Mouse (Mus musculus) adrenal gland (tissue): ENCODE results near the gene Dse.

Source experiments
- intact Hi-C: fragments of 180-260 bp; cut with DNase I; formaldehyde crosslinking; loops from one replicate; pipeline ENCODE4 v1.15.1; 2025

The Dse gene

GRCm38 (mm10) chr10:34205825-34206224 lies 1.7 kb downstream of the Dse start:
- intact Hi-C loops = loop anchor here (5.0 kb wide), 1 partner anchor 76 kb away; the partner anchor contains the start of gene Tspyl1

DNA sequence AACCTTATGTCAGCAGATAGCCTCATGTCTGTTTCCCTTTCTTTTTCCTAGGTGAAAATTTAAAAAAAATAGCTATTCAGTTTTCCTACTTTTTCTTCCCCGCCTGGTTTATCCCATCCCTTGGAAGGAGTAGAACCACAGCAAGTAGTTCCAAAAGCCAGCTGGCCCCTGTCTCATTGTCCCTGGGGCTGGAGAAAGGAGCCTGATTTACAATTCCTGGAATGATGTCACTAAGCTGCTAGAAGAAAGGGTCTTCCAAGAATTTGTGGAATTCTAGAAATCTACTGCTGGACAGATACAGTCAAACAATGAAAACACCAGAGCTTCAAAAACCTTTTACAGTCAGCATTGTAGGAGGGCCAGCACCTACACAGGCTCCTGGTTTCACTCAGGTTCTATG lies 6.8 kb downstream of the Dse start:
- intact Hi-C loops = no loop called here

DNA sequence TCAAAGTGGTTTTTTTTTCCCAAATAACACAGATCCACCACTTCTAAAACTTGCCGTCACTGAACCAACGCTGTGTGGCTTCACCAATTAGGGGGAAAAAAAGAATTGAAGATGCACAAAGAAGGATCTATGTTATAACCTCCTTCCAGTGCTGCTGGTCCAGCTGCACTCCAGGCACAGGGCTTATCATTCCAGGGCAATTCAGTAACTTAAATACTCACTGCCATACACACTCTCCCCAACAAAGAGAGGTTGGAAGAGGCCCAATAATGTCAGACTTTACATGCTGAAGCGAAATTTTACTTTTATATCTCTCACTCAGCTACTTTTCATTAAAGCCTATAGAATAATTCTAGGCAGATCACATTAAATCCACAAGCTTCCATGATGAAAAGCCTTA lies 8.9 kb downstream of the Dse start:
- intact Hi-C loops = no loop called here

GRCm38 (mm10) chr10:34198061-34198460 lies 9.5 kb downstream of the Dse start:
- intact Hi-C loops = no loop called here

- intact Hi-C loops = no loop called here
Observed at GRCm38 (mm10) chr10:34197269-34197668, 10.2 kb downstream of the Dse start.

DNA sequence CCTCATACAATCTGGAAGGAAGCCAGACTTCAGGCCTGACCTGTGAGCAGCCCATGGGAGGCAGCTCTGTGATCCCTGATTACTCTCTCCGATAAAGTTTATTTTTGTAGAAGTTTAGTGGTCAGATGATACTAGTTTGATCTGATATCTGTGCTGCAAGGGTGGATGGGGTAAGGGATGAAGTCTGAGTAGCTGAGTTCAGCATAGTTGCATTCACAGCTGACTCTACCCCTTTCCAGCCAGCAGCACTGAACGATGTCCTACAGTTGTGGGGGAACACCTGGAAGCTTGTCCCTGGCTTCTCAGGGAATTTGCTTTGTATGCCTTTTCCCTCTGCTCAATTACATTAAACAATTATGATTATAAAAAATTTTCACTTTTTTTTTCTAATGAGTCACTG lies 12.6 kb downstream of the Dse start:
- intact Hi-C loops = no loop called here

DNA sequence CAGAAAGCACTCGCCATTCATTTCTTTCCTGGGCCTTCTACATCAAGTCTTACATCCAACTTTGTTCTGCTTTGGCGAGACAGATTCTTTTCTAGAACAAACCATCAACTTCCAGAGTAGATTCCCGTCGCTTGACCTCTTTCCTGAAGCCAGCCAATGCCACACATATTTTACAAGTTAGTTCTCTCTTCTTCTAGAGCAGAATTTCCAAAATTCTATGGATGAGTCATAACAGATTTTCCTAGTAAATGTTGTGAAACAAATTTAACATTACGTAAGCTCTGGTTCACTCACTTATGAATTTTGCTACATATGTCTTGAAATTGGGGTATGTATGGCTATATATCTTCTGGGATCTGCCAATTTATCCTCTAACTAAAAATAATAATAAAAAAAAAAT lies 13.0 kb downstream of the Dse start:
- intact Hi-C loops = no loop called here

- intact Hi-C loops = no loop called here
Observed at GRCm38 (mm10) chr10:34186571-34187260, 20.8 kb downstream of the Dse start.

DNA sequence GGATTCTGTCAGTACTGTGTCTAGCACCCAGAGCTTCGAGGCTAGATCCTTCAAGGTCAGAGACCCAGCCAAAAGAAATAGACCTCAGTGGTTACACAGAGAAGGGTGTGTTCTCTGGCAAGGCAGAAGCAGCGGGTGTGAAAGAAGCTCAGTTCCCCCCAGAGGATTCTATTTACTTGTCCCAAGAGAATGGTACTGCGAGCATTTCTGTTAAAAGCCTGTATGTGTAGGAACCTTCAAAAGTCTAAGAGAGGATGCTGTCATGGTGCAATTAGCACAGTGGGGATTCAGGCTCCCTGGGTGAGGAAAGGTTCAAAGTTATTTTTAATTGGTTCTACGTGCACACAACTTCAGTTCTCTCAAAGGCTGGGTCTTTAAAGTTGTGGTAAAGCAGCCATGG lies 22.0 kb downstream of the Dse start:
- intact Hi-C loops = no loop called here

- intact Hi-C loops = no loop called here
Observed at GRCm38 (mm10) chr10:34184956-34185355, 22.6 kb downstream of the Dse start.

DNA sequence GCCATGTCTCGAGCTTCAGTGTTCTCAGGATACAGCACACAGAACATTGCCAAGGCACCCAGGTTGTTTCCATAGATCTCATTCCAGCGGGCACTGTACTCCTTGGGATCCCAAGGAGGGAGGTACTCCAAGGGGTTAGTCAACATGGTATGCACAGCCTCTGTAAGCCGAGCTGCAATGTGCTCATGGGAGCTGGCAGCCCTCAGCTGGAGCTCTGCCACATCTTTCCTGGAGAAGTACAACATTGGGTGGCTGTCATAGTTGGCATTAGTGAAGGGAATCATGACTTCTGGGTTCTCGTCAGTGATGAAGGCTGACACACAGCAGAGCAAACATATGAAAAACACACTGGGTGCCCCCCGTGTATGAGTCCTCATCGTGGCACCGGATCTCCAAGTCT lies 23.8 kb downstream of the Dse start:
- intact Hi-C loops = no loop called here

DNA sequence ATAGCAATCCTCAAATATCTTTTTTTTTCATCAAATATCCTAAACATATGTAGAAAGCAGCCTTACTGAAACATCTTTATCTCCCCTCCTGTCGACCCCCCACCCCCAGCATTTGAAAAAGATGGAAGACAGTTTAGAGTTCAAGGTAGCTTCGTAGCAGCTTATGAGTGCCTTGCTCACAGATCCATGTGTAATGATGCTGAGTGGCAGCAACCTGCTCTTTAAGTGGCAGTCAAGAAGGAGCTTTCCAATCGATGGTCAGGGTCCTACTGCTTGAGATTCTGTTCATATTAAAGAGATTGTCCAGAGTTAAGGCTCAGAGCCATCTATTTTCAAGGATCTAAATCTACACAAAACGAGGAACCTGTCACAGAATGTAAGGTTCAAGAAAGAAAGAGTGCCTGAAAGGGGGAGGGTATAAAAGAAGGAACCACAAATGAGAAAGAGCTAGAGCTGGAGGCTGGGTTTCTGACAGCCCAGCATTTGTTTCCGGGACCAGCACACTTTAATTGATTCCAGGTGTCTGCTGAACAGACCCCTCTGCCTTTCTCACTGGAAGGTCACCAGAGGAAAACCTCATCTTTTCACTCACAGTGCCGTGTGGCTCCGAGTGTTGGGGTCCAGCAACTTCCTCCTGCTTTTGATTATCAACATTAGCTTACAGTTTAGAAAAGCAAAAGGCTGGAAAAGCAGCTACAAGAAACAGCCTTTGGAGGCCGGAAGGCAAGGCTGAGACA lies 31.5 kb downstream of the Dse start:
- intact Hi-C loops = no loop called here

DNA sequence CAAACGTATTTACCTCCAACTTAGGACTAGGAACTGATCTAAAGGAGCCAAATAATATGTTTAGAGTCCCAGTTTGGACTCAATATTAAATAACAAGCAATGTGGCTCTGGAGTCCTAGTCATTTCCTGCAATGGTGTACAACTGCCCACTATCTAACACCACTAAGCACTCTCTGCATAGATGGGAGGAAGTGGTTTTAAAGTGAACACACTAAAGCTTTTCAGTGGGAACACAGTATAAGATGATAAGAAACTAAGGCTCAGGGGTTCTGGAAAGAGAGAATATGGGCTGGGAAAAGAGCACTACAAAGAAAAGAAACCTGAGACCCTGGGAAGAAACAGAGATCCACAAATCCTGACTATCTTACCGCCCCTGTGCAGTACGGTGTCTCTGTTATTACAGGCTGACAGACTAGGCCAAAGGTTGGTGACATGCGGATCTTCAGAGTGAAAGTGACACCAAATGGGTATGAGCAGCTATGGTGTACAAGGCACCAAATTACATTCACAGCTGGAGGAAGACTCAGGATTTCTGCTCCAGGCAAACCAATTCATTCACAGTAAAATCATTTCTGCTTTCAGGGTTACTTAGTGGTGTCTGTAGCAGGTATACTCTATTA lies 34.7 kb downstream of the Dse start:
- intact Hi-C loops = no loop called here

- intact Hi-C loops = no loop called here
Observed at GRCm38 (mm10) chr10:34171660-34172059, 35.9 kb downstream of the Dse start.

DNA sequence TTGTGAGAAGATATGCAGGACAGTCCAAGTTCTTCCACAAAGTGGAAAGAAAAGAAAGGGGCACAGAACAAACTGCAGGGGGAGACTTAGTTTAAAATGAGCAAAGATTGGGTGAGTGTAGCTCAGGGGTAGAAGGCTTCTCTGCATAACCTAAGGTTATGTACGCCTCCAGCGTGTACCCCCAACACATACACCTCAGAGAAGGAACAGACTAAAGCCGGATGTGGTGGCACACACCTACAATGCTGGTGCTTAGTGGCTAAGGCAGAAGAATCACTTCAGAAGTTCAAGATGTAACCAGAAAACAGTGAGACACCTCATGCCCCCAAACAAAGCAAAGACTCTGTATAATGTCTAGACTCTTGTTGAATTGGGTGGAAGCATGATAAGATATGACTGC lies 36.3 kb downstream of the Dse start:
- intact Hi-C loops = no loop called here

DNA sequence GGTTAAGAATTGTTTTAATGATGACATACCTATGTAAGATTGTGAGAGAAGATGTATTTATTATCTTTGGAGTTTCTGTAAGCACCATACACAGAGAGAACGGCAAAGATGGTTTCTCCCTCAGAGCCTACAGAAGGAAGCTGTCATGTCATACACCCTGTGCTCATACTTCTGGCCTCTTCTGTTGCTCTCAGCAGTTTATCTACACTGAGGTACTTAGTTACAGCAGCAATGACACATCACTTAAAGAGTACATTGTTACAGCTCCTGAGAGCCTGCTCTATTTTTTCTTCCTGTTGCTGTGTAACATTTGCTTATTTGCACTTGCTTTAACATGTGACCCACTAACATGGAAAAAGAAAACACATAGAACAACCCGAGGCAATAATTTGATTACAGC lies 40.5 kb downstream of the Dse start:
- intact Hi-C loops = no loop called here

DNA sequence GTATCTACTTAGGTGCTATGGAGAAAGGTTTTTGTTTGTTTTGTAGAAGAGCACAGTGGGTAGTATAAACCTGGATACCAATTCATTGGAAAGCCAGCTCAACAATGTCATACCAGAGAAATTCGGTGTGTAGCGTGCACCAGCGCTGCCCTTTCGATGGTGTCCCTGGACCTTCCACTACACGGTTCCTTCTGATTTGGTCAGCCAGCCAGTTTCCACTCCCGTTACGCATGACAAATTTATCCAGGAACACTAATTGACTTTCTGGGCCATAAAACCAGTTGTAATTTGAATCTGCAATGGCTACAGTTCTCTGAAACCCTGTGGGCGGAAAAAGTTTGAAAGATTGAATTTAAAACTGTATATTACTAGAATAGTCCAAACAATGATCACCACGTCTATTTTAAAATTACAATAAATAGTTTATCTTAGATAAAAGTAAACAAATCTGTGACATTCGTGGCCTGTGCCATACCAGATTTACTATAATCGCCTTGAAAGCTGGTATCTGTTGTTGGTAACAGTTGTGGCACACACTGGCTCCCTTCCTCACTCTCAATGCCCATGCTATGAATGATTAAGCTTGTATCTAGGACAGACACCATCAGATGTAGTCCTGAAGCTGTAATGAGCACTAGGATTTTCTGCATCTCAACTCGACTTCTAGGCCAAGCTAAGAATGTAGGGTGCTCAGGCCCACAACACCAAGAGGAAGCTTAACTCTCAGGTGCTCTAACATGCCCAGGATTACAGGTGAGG lies 51.5 kb downstream of the Dse start:
- intact Hi-C loops = no loop called here

- intact Hi-C loops = no loop called here
Observed at GRCm38 (mm10) chr10:34151827-34152226, 55.7 kb downstream of the Dse start.

DNA sequence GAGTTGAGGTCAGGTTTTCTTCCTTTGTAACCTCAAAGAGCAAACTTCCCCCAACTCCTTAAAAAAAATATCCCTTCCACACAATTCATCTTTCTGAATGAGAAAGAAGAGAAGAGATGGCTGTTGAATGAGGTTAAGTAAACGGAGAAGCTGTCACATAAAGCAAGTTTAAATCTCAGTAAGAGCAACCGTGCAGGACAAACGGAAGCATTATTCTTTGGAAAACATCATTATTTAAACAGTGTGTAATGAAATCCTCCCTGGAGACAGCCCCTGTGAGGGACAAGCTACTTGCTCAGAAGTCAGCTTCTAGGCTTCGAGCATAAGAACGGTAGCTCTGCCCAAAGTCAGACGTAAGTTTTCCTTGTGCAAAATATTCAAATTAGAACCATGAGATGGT lies 57.1 kb downstream of the Dse start:
- intact Hi-C loops = no loop called here

GRCm38 (mm10) chr10:34149772-34150171 lies 57.7 kb downstream of the Dse start:
- intact Hi-C loops = no loop called here

- intact Hi-C loops = no loop called here
Observed at GRCm38 (mm10) chr10:34141693-34142092, 65.8 kb downstream of the Dse start.

- intact Hi-C loops = no loop called here
Observed at GRCm38 (mm10) chr10:34139768-34140167, 67.7 kb downstream of the Dse start.
